Mouse (Mus musculus): ENCODE results near the gene Usp12. TPM values are rescaled to one million over a fixed set of nuclear protein-coding genes. Genes with fewer than 3 reads are reported as not detected.

Usp12 gene
- 39.4 TPM for polyA plus RNA-seq (2017; shearing (Covaris generic))

DNA sequence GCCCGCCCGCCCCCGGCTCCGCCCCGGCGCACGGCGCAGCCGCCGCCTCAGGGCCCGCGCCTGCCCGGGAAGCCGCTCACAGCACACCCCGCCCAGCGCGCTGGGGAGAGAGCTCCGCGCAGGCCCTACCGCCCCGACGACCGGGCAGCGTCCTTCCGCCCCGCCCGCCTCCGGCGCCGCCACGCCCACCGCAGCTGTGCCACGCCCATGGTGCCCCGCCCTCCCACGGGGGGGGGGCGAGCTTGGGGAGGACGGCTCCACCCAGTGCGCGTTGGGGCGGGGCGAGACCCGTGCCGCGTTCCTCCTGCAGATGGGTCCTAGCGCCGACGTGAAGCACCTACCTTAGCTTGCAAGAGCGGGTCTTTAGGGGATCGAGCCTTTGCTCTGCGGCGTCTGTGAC lies at the start of gene Usp12:
TSS of gene Usp12 (minus strand) at position 154 of the 400 bp plus-strand sequence.

DNA sequence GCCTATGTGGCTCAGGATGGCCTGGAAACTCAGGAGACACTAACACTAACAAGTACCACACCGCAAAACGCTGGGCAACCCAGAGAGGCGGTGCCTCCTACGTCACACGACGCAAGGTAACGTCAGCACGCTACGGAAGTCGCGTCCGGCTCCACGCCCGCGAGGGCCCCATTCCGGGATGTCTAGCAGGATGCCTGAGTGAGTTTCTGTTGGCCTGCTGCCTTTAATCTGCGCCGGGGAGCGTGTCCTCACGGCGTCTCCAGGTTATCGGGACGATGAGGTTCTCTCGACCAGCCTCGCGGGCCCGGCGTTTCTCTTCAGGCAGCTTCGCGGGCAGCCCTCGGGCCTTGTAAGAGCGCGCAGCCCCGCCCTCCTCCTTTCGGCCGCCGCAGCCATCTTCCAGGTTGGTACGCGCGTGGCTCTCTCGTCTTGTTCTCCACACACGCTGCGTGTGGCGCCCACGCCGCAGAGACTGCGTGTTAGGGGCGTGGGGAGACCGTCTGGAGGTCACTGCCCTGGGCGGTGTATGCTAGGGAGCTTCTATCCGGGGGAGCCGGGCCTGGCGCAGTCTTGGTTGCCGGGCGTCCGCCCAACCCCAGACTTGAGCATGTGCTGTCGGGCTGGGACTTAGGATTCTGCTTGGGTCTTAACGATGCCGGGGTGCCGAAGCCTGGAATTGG lies 38.1 kb upstream of the Usp12 start, which contains the start of gene Rpl21:
TSS of gene Rpl21 (plus strand) at position 122 of the 680 bp plus-strand sequence.

Other genes starting within 250 kb of the Usp12 start
- gene Gm3415, start 238.9 kb downstream of the Usp12 start, polyA plus RNA-seq (2017; shearing (Covaris generic)), result not detected
- gene Gpr12, start 209.8 kb downstream of the Usp12 start, polyA plus RNA-seq (2017; shearing (Covaris generic)), result not detected
- gene Rpl21, start 37.9 kb upstream of the Usp12 start, polyA plus RNA-seq (2017; shearing (Covaris generic)), result 439 TPM
- 21.3 TPM for gene Rasl11a, start 50.1 kb upstream of the Usp12 start, polyA plus RNA-seq (2017; shearing (Covaris generic))
- 50.8 TPM for gene Gtf3a, start 153.7 kb upstream of the Usp12 start, polyA plus RNA-seq (2017; shearing (Covaris generic))
- gene Mtif3, start 168.8 kb upstream of the Usp12 start, polyA plus RNA-seq (2017; shearing (Covaris generic)), result 11.5 TPM